ENCODE assay signal across 29 mouse cellular contexts in the genomic region with DNA sequence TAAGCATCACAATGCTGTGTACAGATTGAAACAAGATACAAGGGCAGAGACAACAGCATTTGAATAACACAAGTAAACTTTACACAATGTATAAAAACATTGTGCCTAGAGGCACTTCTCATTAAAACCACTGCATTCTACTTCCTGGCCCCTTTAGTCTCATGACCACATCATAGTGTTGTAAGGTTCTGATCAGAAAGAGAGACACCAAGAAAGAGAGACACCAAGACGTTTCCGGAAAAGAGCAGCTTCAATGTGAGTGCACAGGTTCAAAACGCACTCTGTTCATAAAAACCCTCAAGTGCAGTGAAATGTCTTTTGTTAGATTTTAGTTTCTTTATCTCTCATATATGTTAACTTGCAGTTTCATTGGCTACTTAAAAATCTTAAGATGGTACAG. TPM values are rescaled to one million over a fixed set of nuclear protein-coding genes. Genes with fewer than 3 reads are reported as not detected.
DNase-seq lines count a peak whose midpoint lies in the region; ATAC-seq lines count a peak whose summit lies in the region.
"Had no signal": no experiment of that assay in that cellular context is flagged by ENCODE, and none has a peak within 500 bp of the region (broad histone marks: within the 10 kb centered on the region; RNA-seq: fewer than 3 reads in every experiment).

No protein-coding gene starts in this region.

- H3K27ac ChIP-seq in embryonic facial prominence, embryonic 10.5 days (replicated peaks), result no peak overlapping the region
- no peak overlapping the region for H3K27ac ChIP-seq in forebrain, embryonic 10.5 days
- H3K27ac ChIP-seq: embryonic facial prominence, embryonic 12.5 days; embryonic facial prominence, embryonic 15.5 days; forebrain, embryonic 12.5 days; forebrain, embryonic 15.5 days; heart, embryonic 15.5 days; hindbrain, embryonic 14.5 days; hindbrain, postnatal 0 days; intestine, embryonic 15.5 days had no signal

- no peaks in the 10 kb centered on the region for H3K4me1 ChIP-seq in embryonic facial prominence, embryonic 10.5 days
- H3K4me1 ChIP-seq in forebrain, embryonic 10.5 days, result no peaks in the 10 kb centered on the region
- H3K4me1 ChIP-seq: embryonic facial prominence, embryonic 12.5 days; embryonic facial prominence, embryonic 15.5 days; forebrain, embryonic 12.5 days; forebrain, embryonic 15.5 days; heart, embryonic 12.5 days; heart, embryonic 15.5 days; intestine, embryonic 15.5 days had no signal

- H3K9me3 ChIP-seq in embryonic facial prominence, embryonic 10.5 days, result no peaks in the 10 kb centered on the region
- H3K9me3 ChIP-seq in forebrain, embryonic 10.5 days, result no peaks in the 10 kb centered on the region
- H3K9me3 ChIP-seq: embryonic facial prominence, embryonic 12.5 days; embryonic facial prominence, embryonic 15.5 days; forebrain, embryonic 12.5 days; forebrain, embryonic 15.5 days; G1E; heart, embryonic 12.5 days; heart, embryonic 15.5 days; intestine, embryonic 15.5 days had no signal

- H3K4me3 ChIP-seq in embryonic facial prominence, embryonic 10.5 days, result no peak overlapping the region
- no peak overlapping the region for H3K4me3 ChIP-seq in forebrain, embryonic 10.5 days
- H3K4me3 ChIP-seq: embryonic facial prominence, embryonic 12.5 days; embryonic facial prominence, embryonic 15.5 days; forebrain, embryonic 12.5 days; forebrain, embryonic 15.5 days; heart, embryonic 12.5 days; heart, embryonic 15.5 days; intestine, embryonic 15.5 days had no signal

- peaks cover 97% of the 10 kb centered on the region for H3K36me3 ChIP-seq in embryonic facial prominence, embryonic 10.5 days (replicated peaks)
- H3K36me3 ChIP-seq in forebrain, embryonic 10.5 days (replicated peaks), result peaks cover 96% of the 10 kb centered on the region

- WGBS in embryonic facial prominence, embryonic 10.5 days, result 92% methylated on average over 3 of the region's 3 CpGs
- WGBS in forebrain, embryonic 10.5 days, result 90% methylated on average over 3 of the region's 3 CpGs

- peak; percentile 89 for ATAC-seq in inflammation-experienced regulatory T-cells, adult 6 months
- ATAC-seq: forebrain, embryonic 15.5 days; hindbrain, postnatal 0 days; intestine, embryonic 15.5 days; Patski had no signal

- DNase-seq in thymus, postnatal 0 days (ENCODE audit: low spot score), result peak; percentile 21
- DNase-seq in thymus, postnatal 36 days, result no peak
- peak; percentile 55 for DNase-seq in T-cell, adult 2 months (ENCODE audit: low spot score)
- DNase-seq in layer of hippocampus, adult 9-11 months, result no peak
- no peak for DNase-seq in embryonic facial prominence, embryonic 10.5 days (ENCODE audit: low spot score)
- DNase-seq in forebrain, embryonic 10.5 days (ENCODE audit: extremely low spot score, low spot score), result no peak
- DNase-seq: adrenal gland, adult 8-10 months; adrenal gland, postnatal 25 days; B cell, adult 2 months; cerebellum, adult 11-12 months; cerebellum, adult 8-10 months; cerebellum, postnatal 14 days; gastrocnemius, postnatal 25 days; heart, adult 18-20 months; heart, postnatal 10 days; heart, postnatal 4 days had no signal

- H3K27me3 ChIP-seq in embryonic facial prominence, embryonic 10.5 days (replicated peaks; ENCODE audit: low read depth, poor library complexity, severe bottlenecking), result no peaks in the 10 kb centered on the region
- no peaks in the 10 kb centered on the region for H3K27me3 ChIP-seq in forebrain, embryonic 10.5 days (ENCODE audit: poor library complexity, severe bottlenecking)
- H3K27me3 ChIP-seq: CH12.LX; embryonic facial prominence, embryonic 12.5 days; embryonic facial prominence, embryonic 15.5 days; forebrain, embryonic 12.5 days; forebrain, embryonic 15.5 days; heart, embryonic 12.5 days; heart, embryonic 15.5 days; intestine, embryonic 15.5 days; Patski had no signal

RNA-seq across cellular contexts. Expression of a gene that starts 9.5 kb away (rescaled TPM):
- polyA plus RNA-seq in thymus, postnatal 0 days (2015; fragmentation: Nextera tagmentation; extraction: Ambion mirVana), result 7.9 and 9.5 TPM in 2 replicates
- 100 to 1,000 TPM; 682 to 810 (median 720) TPM for polyA plus RNA-seq in inflammation-experienced regulatory T-cells, adult 6 months (2017; shearing (Covaris generic))
- polyA plus RNA-seq in embryonic facial prominence, embryonic 10.5 days (2016; fragmentation: Nextera tagmentation; extraction: Ambion mirVana), result 1.1 and 1.4 TPM in 2 replicates
- polyA plus RNA-seq in forebrain, embryonic 10.5 days (2016; fragmentation: Nextera tagmentation; extraction: Ambion mirVana), result 0.72 and 1.1 TPM in 2 replicates

RNA-seq across cellular contexts. Expression of a gene that starts 11.4 kb away (rescaled TPM):
- 187 and 194 TPM in 2 replicates for polyA plus RNA-seq in thymus, postnatal 0 days (2015; fragmentation: Nextera tagmentation; extraction: Ambion mirVana)
- polyA plus RNA-seq in inflammation-experienced regulatory T-cells, adult 6 months (2017; shearing (Covaris generic)), result 100 to 1,000 TPM; 489 to 506 (median 496) TPM
- 132 and 138 TPM in 2 replicates for polyA plus RNA-seq in embryonic facial prominence, embryonic 10.5 days (2016; fragmentation: Nextera tagmentation; extraction: Ambion mirVana)
- 134 and 135 TPM in 2 replicates for polyA plus RNA-seq in forebrain, embryonic 10.5 days (2016; fragmentation: Nextera tagmentation; extraction: Ambion mirVana)

RNA-seq across cellular contexts. Expression of a gene that starts 11.7 kb away (rescaled TPM):
- polyA plus RNA-seq in thymus, postnatal 0 days (2015; fragmentation: Nextera tagmentation; extraction: Ambion mirVana), result 8.4 and 10.7 TPM in 2 replicates
- polyA plus RNA-seq in inflammation-experienced regulatory T-cells, adult 6 months (2017; shearing (Covaris generic)), result 1 to 10 TPM in 1 of 3 experiments, under 1 TPM in 2; 0.63 to 1.0 (median 0.90) TPM
- polyA plus RNA-seq in embryonic facial prominence, embryonic 10.5 days (2016; fragmentation: Nextera tagmentation; extraction: Ambion mirVana), result 12.7 and 15.7 TPM in 2 replicates
- polyA plus RNA-seq in forebrain, embryonic 10.5 days (2016; fragmentation: Nextera tagmentation; extraction: Ambion mirVana), result 12.7 and 14.0 TPM in 2 replicates

RNA-seq across cellular contexts. Expression of a gene that starts 21.9 kb away (rescaled TPM):
- polyA plus RNA-seq in thymus, postnatal 0 days (2015; fragmentation: Nextera tagmentation; extraction: Ambion mirVana), result 13.9 and 14.8 TPM in 2 replicates
- polyA plus RNA-seq in inflammation-experienced regulatory T-cells, adult 6 months (2017; shearing (Covaris generic)), result 100 to 1,000 TPM; 603 to 779 (median 637) TPM
- polyA plus RNA-seq in embryonic facial prominence, embryonic 10.5 days (2016; fragmentation: Nextera tagmentation; extraction: Ambion mirVana), result 1.2 and 1.4 TPM in 2 replicates
- 0.72 and 1.1 TPM in 2 replicates for polyA plus RNA-seq in forebrain, embryonic 10.5 days (2016; fragmentation: Nextera tagmentation; extraction: Ambion mirVana)
- polyA plus RNA-seq: G1E had no signal

RNA-seq across cellular contexts. Expression of a gene that starts 42.0 kb away (rescaled TPM):
- polyA plus RNA-seq in thymus, postnatal 0 days (2015; fragmentation: Nextera tagmentation; extraction: Ambion mirVana), result 14.9 and 19.3 TPM in 2 replicates
- 1 to 10 TPM; 3.0 to 6.9 (median 5.6) TPM for polyA plus RNA-seq in inflammation-experienced regulatory T-cells, adult 6 months (2017; shearing (Covaris generic))
- 22.7 and 23.6 TPM in 2 replicates for polyA plus RNA-seq in embryonic facial prominence, embryonic 10.5 days (2016; fragmentation: Nextera tagmentation; extraction: Ambion mirVana)
- 18.4 and 20.9 TPM in 2 replicates for polyA plus RNA-seq in forebrain, embryonic 10.5 days (2016; fragmentation: Nextera tagmentation; extraction: Ambion mirVana)

Comparison
In these comparisons a context has a peak if more than half of its experiments do, and no peak if none do; other contexts are left out.
1. DNase-seq: peak in thymus, postnatal 0 days (single experiment) and T-cell, adult 2 months (single experiment); none in thymus, postnatal 36 days (0 of 2), layer of hippocampus, adult 9-11 months (single experiment), embryonic facial prominence, embryonic 10.5 days (single experiment) and forebrain, embryonic 10.5 days (single experiment).
2. RNA of a gene that starts 9.5 kb away (polyA plus RNA-seq): 682 to 810 TPM in inflammation-experienced regulatory T-cells, adult 6 months; 7.9 to 9.5 TPM in thymus, postnatal 0 days, 1.1 to 1.4 TPM in embryonic facial prominence, embryonic 10.5 days and 0.72 to 1.1 TPM in forebrain, embryonic 10.5 days; every median in the first group is over 10 times any median in the second.